Mouse (Mus musculus) bone marrow macrophage, adult 2 months (primary cell): ENCODE measurements around the gene Pgd. TPM values are rescaled to one million over a fixed set of nuclear protein-coding genes. Genes with fewer than 3 reads are reported as not detected.
"Not testable (repeated sequence)": the region's sequence is repeated elsewhere in the genome, so short reads cannot be mapped to it uniquely, and the experiment has no call there.

Experiments
- H3K27ac ChIP-seq: 2 replicates; pipeline ENCODE4 v1.5.1; 2012; ENCODE audit warnings: low read depth, low read length; ENCODE audit not compliant: insufficient read depth
- H3K4me1 ChIP-seq: 2 replicates; pipeline ENCODE4 v1.6.1; 2012; ENCODE audit warnings: low read length; ENCODE audit not compliant: control insufficient read depth, insufficient read depth
- H3K4me3 ChIP-seq: 2 replicates; pipeline ENCODE4 v1.5.1; 2012; ENCODE audit warnings: mild to moderate bottlenecking, low read length, moderate library complexity; ENCODE audit not compliant: insufficient read depth
- CTCF ChIP-seq: IDR thresholded peaks from 2 replicates; pipeline ENCODE4 v1.5.1; 2012; ENCODE audit warnings: low read depth, mild to moderate bottlenecking, low read length, moderate library complexity
- POLR2A ChIP-seq: IDR thresholded peaks from 2 replicates; pipeline ENCODE4 v1.6.1; 2012; ENCODE audit warnings: mild to moderate bottlenecking, low read depth, low read length, borderline replicate concordance
- polyA plus RNA-seq: library from polyadenylated mRNA; stranded (reverse); fragments of >200 nt; gene quantifications from 2 replicates; pipeline ENCODE4 v1.2.4, GENCODE M21; 2012; ENCODE audit not compliant: missing spikeins, insufficient read depth, insufficient read length

Gene Pgd
- polyA plus RNA-seq, 1 experiment: 378 TPM

DNA sequence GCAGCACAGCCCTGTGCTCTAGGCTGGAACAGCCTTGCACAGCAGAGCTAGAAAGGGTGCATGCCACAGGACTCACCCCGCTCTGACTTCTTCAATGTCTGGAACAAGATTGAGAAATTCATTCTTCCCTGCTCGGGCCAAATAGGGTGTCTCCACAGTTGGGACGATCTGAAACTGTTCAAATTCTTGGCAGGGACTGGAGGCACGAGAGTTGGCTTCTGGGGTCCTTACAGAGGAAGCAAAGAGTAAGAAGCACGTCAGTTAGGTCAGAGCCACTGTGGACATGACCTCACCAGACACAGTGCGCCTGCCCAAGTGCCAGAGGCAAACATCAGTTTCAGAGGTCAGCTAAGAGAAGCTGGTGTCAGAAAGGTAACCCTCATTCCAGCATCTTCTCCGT lies 15.6 kb upstream of the Pgd start:
- H3K27ac ChIP-seq: no peak overlapping the region

DNA sequence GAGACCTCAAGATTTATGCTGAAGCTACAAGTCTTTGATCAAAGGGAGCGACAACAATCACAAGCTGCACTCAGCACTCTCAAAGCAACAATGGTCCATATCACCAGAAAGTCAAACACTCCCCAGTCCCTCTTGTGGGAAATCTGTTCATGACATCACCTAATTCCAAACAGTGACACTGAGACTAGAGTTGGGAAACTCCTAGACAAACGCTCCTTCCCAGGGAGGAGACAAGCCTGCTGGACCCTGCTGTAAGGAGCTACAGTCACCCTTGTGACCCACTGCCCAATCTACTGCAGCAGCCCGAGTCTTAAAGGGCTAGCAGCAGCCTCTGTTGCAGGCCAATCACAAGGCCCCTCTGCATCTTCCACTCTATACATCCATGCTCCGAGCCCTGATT lies 13.0 kb upstream of the Pgd start:
- peaks cover 15% of the 10 kb centered on the region for H3K4me1 ChIP-seq
- no peak overlapping the region for H3K27ac ChIP-seq
- H3K4me3 ChIP-seq: no peak overlapping the region
- TF ChIP-seq POLR2A (no peak), CTCF (no peak)

More for the DNA sequence above, 15.6 kb upstream of the Pgd start:
- Histone ChIP-seq H3K4me3 (no peak overlapping the region), H3K4me1 (peaks cover 13% of the 10 kb centered on the region)
- TF ChIP-seq CTCF: no peak
- TF ChIP-seq POLR2A: no peak

DNA sequence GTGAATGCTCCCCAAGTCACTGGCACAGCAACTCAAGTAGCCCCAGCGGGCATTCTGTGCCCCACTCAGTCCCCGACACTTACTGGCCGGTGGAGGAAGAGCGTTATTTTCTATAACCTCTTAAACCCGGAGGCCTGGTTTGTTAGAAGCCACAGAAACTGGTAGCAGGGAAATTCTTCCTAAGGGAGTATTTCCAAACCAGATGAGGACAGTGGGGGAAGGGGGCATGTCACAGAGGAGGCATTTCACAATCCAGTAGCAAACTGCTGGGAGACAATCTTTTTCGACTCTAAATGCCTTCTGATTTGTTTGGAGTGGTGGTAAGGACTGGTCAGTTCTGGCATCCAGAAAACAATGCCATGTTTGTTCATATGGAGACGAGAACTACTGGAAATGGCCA lies 12.6 kb upstream of the Pgd start:
- Histone ChIP-seq H3K27ac (no peak overlapping the region), H3K4me1 (peaks cover 16% of the 10 kb centered on the region), H3K4me3 (no peak overlapping the region)
- no peak for TF ChIP-seq CTCF
- no peak for TF ChIP-seq POLR2A

DNA sequence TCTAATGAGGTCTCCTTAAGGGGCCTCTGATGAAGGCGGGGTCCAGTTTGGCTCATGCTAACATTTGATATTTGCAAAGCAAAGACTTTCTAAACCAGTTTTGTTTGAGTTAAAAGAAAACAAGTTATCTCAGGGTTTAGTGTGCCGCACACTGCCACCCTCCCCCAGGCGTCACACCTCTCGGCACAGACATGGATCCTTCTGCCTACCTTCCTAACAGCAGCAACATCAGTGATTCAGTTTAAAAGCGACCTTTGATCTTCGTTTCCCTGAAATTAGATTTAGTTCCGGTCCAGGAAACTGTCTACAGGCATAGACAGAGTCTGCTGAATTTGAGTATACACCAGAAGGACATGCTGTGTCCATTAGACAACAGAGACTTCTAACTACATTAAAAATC lies 11.8 kb upstream of the Pgd start:
- peaks cover 23% of the 10 kb centered on the region for H3K4me1 ChIP-seq
- TF ChIP-seq CTCF (no peak), POLR2A (no peak)
- H3K27ac ChIP-seq: no peak overlapping the region

GRCm38 (mm10) chr4:149177046-149177445 lies 10.5 kb upstream of the Pgd start:
- Histone ChIP-seq H3K4me1 (peaks cover 36% of the 10 kb centered on the region), H3K4me3 (no peak overlapping the region), H3K27ac (no peak overlapping the region)
- TF ChIP-seq POLR2A (no peak), CTCF (no peak)

More for the DNA sequence above, 11.8 kb upstream of the Pgd start:
- no peak overlapping the region for H3K4me3 ChIP-seq

DNA sequence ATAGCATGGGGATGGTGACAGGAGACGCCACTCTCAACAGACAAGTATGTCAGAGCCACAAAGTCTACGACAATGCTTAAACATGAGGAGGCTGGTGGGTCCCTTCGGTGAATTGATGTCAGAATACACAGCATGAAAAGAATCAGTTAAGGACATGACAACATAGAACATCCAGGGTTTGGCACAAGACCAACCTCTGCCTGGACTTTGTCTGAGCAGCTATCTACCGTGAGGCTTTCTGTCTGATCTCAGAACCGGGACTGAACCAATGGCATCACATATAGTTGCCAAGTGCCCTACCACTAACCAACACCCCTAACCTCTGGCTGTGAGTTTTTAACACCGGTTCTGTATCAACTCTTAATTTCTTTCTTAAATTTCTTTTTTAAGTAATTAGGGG lies 10.1 kb upstream of the Pgd start:
- TF ChIP-seq POLR2A (no peak), CTCF (no peak)
- H3K27ac ChIP-seq: no peak overlapping the region
- no peak overlapping the region for H3K4me3 ChIP-seq
- peaks cover 40% of the 10 kb centered on the region for H3K4me1 ChIP-seq

- Histone ChIP-seq H3K4me3 (peak overlapping the region; percentile 16), H3K27ac (peak overlapping the region; percentile 95), H3K4me1 (peaks cover 42% of the 10 kb centered on the region)
- TF ChIP-seq CTCF: no peak
- no peak for TF ChIP-seq POLR2A
Measured at GRCm38 (mm10) chr4:149173661-149174060, 7.1 kb upstream of the Pgd start.

DNA sequence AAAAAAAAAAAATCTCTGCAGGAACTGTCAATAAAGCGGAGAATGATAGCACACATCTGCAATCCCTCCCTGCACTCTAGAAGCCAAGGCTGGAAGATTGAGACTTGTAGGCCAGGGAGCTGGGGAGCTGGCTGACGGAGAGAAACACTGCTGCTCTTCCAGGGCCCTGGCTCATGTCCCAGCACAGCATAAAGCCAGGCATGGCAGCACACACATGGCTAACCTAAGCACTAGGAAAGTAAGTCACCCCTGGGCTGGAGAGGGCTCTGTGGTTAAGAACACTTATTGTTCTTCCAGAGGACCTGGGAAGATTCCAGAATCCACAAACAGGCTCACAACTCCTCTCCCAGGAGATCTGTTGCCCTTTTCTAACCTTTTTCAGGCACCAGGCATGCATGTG lies 6.1 kb upstream of the Pgd start:
- peaks cover 50% of the 10 kb centered on the region for H3K4me1 ChIP-seq
- H3K4me3 ChIP-seq: no peak overlapping the region
- TF ChIP-seq CTCF (no peak), POLR2A (no peak)
- peak overlapping the region; percentile 95 for H3K27ac ChIP-seq

DNA sequence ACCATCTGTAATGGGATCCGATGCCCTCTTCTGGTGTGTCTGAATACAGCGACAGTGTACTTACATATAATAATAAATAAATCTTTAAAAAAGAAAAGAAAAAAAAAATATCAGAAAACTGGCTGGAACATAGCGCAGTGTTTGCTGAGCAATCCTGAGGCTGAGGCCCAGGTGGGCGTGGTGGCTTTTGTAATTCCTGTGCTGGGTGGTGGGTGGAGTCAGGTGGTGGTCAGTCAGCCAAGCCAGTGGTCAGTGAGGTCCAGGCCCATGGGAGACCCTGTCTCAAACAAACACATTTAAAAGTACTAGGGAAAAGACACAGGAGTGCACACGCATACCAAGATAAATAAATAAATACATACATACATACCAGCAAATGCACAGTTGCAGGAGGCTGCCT lies 5.5 kb upstream of the Pgd start:
- Histone ChIP-seq H3K4me3 (no peak overlapping the region), H3K4me1 (peaks cover 51% of the 10 kb centered on the region), H3K27ac (peak overlapping the region; percentile 95)
- no peak for TF ChIP-seq CTCF
- TF ChIP-seq POLR2A: no peak

DNA sequence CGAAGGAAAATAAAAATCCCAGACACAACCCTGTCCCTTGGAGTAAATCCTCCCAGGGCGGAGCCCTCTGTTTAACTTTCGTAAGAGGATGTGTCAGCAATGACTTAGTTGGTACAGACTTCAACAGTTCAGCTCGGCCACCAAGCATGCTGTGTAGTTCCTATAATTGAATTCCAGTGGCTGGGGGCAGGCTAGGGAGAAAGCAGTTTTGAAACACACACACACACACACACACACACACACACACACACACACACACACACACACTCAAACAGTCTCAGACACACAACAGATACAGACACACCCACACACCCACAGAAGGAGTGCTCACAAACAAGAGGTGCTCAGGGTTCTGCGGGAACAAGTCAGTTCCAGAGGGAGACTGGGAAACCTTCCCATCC lies 5.0 kb upstream of the Pgd start:
- Histone ChIP-seq H3K4me1 (peaks cover 51% of the 10 kb centered on the region), H3K27ac (peak overlapping the region; percentile 95), H3K4me3 (no peak overlapping the region; the same call in 1 of the 2 replicates)
- no peak for TF ChIP-seq CTCF
- TF ChIP-seq POLR2A: no peak

- Histone ChIP-seq H3K27ac (peak overlapping the region; percentile 95), H3K4me1 (peaks cover 51% of the 10 kb centered on the region), H3K4me3 (peak overlapping the region; percentile 28)
- TF ChIP-seq CTCF (no peak), POLR2A (no peak)
Measured at GRCm38 (mm10) chr4:149170394-149170931, 3.9 kb upstream of the Pgd start.

- Histone ChIP-seq H3K4me1 (peaks cover 54% of the 10 kb centered on the region), H3K27ac (peak overlapping the region; percentile 95)
- not testable (repeated sequence) for H3K4me3 ChIP-seq
Measured at GRCm38 (mm10) chr4:149169926-149170325, 3.4 kb upstream of the Pgd start.
